Mouse (Mus musculus) stomach, embryonic 14.5 days (tissue): ENCODE results near the gene Hs6st1. TPM values are rescaled to one million over a fixed set of nuclear protein-coding genes. Genes with fewer than 3 reads are reported as not detected.

Experiments
- ATAC-seq: fragments of 200-750 bp; cut with Nextera tagmentation; 2 replicates; pipeline ENCODE4 v1.8.0; 2017; ENCODE audit warnings: low read depth, moderate TSS enrichment; ENCODE audit not compliant: insufficient number of reproducible peaks, insufficient read depth, low FRiP score
- H3K27ac ChIP-seq: fragments of 300-500 bp; sonication (generic); 2 replicates; pipeline ENCODE4 v1.5.1; 2014; ENCODE audit warnings: mild to moderate bottlenecking, low read length, moderate library complexity, mixed read lengths
- H3K27me3 ChIP-seq: fragments of 300-500 bp; sonication (generic); 2 replicates; pipeline ENCODE4 v1.6.1; 2014; ENCODE audit warnings: low read length, control low read depth, mixed read lengths; ENCODE audit not compliant: control insufficient read depth, insufficient read depth
- H3K36me3 ChIP-seq: fragments of 300-500 bp; sonication (generic); 2 replicates; pipeline ENCODE4 v1.6.1; 2014; ENCODE audit warnings: mild to moderate bottlenecking, control low read depth, low read length, moderate library complexity, mixed read lengths; ENCODE audit not compliant: control insufficient read depth, insufficient read depth
- H3K4me1 ChIP-seq: fragments of 300-500 bp; sonication (generic); 2 replicates; pipeline ENCODE4 v1.6.1; 2014; ENCODE audit warnings: low read length, control low read depth, mixed read lengths; ENCODE audit not compliant: control insufficient read depth, insufficient read depth
- H3K4me2 ChIP-seq: fragments of 300-500 bp; sonication (generic); replicated peaks from 2 replicates; pipeline ENCODE4 v1.6.1; 2014; ENCODE audit warnings: low read depth, low read length, control low read depth
- H3K4me3 ChIP-seq: fragments of 300-500 bp; sonication (generic); 2 replicates; pipeline ENCODE4 v1.5.1; 2014; ENCODE audit warnings: low read depth, low read length, control low read depth
- H3K9ac ChIP-seq: fragments of 300-500 bp; sonication (generic); replicated peaks from 2 replicates; pipeline ENCODE4 v1.6.1; 2014; ENCODE audit warnings: low read depth, mild to moderate bottlenecking, control low read depth, low read length, moderate library complexity, mixed read lengths
- H3K9me3 ChIP-seq: fragments of 300-500 bp; sonication (generic); 2 replicates; pipeline ENCODE4 v1.6.1; 2016; ENCODE audit warnings: low read depth, low read length, control low read depth; ENCODE audit not compliant: control insufficient read depth
- WGBS: fragments of 180-500 bp; shearing (Covaris S2); extraction: QIAGEN DNeasy Blood & Tissue Kit; methylation state at CpG from one replicate; pipeline ENCODE4 v1.1.7; 2014; 5-methylcytosine and 5-hydroxymethylcytosine counted together
- microRNA-seq: library from miRNA; unstranded; fragments of <30 nt; microRNA quantifications from one replicate; pipeline ENCODE4, GENCODE M21; 2016
- polyA plus RNA-seq: library from polyadenylated mRNA; unstranded; fragments of >200 nt; fragmentation: Nextera tagmentation; extraction: Ambion mirVana; gene quantifications from 2 replicates; pipeline ENCODE4 v1.2.1, GENCODE M21; 2014

The Hs6st1 gene
- polyA plus RNA-seq, 1 experiment from 2014 or later, result 8.0 TPM

GRCm38 (mm10) chr1:36140311-36140710, 72.1 kb downstream of the Hs6st1 start:
- no peaks in the 10 kb centered on the region for H3K4me1 ChIP-seq
- H3K27me3 ChIP-seq, result no peaks in the 10 kb centered on the region
- H3K27ac ChIP-seq, result no peak overlapping the region
- no peaks in the 10 kb centered on the region for H3K9me3 ChIP-seq
- H3K4me2 ChIP-seq, result no peak overlapping the region
- 0 out of 2 replicates have a peak, but pooled peaks have one; percentile 12 for ATAC-seq
- H3K4me3 ChIP-seq, result no peak overlapping the region
- peaks cover 13% of the 10 kb centered on the region for H3K36me3 ChIP-seq
- 93% methylated on average over 15 of the region's 15 CpGs for WGBS
- no peak overlapping the region for H3K9ac ChIP-seq

GRCm38 (mm10) chr1:36145050-36145449, 76.8 kb downstream of the Hs6st1 start:
- Histone ChIP-seq H3K9ac (no peak overlapping the region), H3K4me3 (no peak overlapping the region), H3K36me3 (peaks cover 37% of the 10 kb centered on the region), H3K27me3 (no peaks in the 10 kb centered on the region), H3K9me3 (no peaks in the 10 kb centered on the region), H3K4me2 (no peak overlapping the region), H3K27ac (no peak overlapping the region), H3K4me1 (no peaks in the 10 kb centered on the region)
- ATAC-seq, result peak; percentile 56; the same call in 1 of the 2 replicates
- 17% methylated on average over 1 of the region's 1 CpGs for WGBS

GRCm38 (mm10) chr1:36148809-36149208, 80.6 kb downstream of the Hs6st1 start:
- H3K4me2 ChIP-seq, result no peak overlapping the region
- H3K9ac ChIP-seq, result no peak overlapping the region
- H3K4me1 ChIP-seq, result no peaks in the 10 kb centered on the region
- H3K27ac ChIP-seq, result no peak overlapping the region
- 73% methylated on average over 2 of the region's 2 CpGs for WGBS
- no peak overlapping the region for H3K4me3 ChIP-seq
- no peaks in the 10 kb centered on the region for H3K27me3 ChIP-seq
- ATAC-seq, result no peak
- no peaks in the 10 kb centered on the region for H3K9me3 ChIP-seq
- H3K36me3 ChIP-seq, result peaks cover 50% of the 10 kb centered on the region

GRCm38 (mm10) chr1:36149411-36149810, 81.2 kb downstream of the Hs6st1 start:
- Histone ChIP-seq H3K36me3 (peaks cover 55% of the 10 kb centered on the region), H3K27me3 (no peaks in the 10 kb centered on the region), H3K27ac (no peak overlapping the region), H3K4me1 (no peaks in the 10 kb centered on the region), H3K9ac (no peak overlapping the region), H3K9me3 (no peaks in the 10 kb centered on the region), H3K4me3 (no peak overlapping the region), H3K4me2 (no peak overlapping the region)
- 50% methylated on average over 1 of the region's 1 CpGs for WGBS
- ATAC-seq, result no peak

Small RNA genes within 50 kb of the gene (microRNA-seq; reads per million reads assigned to microRNA genes)
- gene Mir6897, result 2.9 reads per million, percentile 3 among the genes with 10 or more reads in this experiment

Other genes starting within 250 kb of the Hs6st1 start
- gene Uggt1, start 176.3 kb downstream of the Hs6st1 start, polyA plus RNA-seq, result 74.2 and 84.8 TPM in 2 replicates
- gene Neurl3, start 206.3 kb downstream of the Hs6st1 start, polyA plus RNA-seq, result 10.9 and 13.5 TPM in 2 replicates
- 2.7 and 2.9 TPM in 2 replicates for gene Arid5a, start 239.3 kb downstream of the Hs6st1 start, polyA plus RNA-seq